Mouse (Mus musculus) hematopoietic multipotent progenitor cell, adult 10-12 weeks (in vitro differentiated cells): ENCODE measurements around the gene Slc25a12. TPM values are rescaled to one million over a fixed set of nuclear protein-coding genes. Genes with fewer than 3 reads are reported as not detected.

Source experiments
- polyA plus RNA-seq: library from polyadenylated mRNA; stranded (reverse); fragments of >175 nt; gene quantifications from 2 replicates; pipeline ENCODE4 v1.2.3, GENCODE M21; 2012; ENCODE audit warnings: low replicate concordance

Slc25a12 gene
- polyA plus RNA-seq = 6.0 and 11.9 TPM in 2 replicates

DNA sequence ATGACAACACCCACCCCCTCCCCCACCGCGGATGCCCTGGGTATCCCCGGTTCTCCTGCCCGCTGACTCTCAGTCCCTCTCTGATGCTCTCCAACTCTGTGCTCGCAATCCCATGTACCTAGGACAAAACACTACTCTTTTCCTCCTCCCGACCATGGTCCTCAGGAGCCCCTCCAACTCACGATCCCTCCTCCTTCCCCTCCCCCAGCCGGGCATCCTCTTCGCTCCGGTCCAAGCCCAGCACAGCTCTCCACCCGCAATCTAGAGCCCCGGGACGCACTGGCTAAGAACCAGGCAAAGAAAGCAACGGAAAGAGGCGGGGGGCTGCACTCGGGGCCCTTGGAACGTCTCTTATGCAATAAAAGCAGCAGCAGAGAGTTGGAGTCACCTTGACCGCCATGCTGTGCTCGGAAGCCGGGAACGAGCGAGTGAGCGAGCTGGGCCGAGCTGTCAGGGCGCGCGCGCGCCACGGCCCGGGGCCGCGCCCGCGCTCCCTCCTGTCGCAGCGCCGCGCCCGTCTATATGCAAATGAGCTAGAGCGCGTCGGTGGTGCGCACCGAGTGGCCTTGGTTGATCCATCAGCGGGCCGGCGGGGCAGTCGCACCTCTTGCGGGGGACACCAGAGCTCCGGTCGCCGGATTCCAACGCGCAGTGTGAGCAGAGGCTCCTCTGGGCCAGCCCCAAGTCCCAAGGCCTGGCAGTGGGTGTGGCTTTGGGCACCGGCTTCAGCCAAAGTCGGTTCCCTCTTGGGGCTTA lies at the start of gene Slc25a12:
Gene Slc25a12, minus strand, starts transcription at position 625 of the 756 bp plus-strand sequence.

DNA sequence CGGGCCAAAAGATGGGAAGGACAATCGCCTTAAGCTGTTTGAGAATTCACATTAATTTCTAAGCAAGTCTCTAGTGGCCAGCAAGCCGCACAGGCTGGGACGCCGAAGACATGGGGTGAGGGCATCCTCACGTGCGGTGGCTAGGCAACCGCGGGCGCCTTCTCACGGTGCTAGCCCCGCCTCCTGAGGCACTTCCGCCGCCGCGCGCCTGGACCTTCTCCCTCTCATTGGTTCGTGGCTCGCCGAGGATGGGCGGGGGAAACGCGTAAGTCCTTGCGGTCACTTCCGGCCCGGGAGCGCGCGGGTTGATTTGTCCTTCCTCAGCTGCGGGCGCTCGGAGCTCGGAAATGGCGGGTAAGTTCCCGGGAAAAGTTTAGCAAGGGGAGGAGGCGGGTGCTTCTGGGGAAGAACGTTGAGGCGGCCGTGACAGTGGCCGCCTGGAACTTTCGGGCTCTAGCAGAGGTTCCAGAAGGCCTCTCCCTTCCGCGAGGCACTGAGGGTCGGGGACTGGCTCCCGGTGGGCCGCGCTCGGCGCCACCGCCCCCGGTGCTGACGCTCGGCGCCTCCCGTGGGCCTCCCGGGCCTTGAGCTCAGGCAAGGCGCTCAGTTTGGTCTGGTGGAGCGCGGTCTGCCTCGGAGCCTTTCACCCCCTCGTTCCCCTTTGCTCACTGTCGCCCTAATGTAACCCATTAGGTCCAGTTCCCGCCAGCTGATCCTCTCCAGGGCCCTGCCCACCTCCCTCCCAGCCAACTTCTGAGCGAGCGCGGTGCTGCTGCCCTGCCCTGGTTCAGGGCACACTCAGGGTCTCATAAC lies 21.6 kb upstream of the Slc25a12 start, which contains the start of gene Hat1:
Gene Hat1, plus strand, starts transcription at position 8 of the 813 bp plus-strand sequence.

Other genes with a start within 250 kb of the Slc25a12 start
- gene Cybrd1, start 249.8 kb downstream of the Slc25a12 start, polyA plus RNA-seq = 0.04 and 0.11 TPM in 2 replicates
- gene Dync1i2, start 156.0 kb downstream of the Slc25a12 start, polyA plus RNA-seq = 2.0 and 9.6 TPM in 2 replicates
- 0.75 and 2.3 TPM in 2 replicates for gene Hat1, start 21.2 kb upstream of the Slc25a12 start, polyA plus RNA-seq
- 3.4 and 15.3 TPM in 2 replicates for gene Metap1d, start 85.5 kb upstream of the Slc25a12 start, polyA plus RNA-seq
- not detected in 2 replicates for gene Dlx1, start 160.4 kb upstream of the Slc25a12 start, polyA plus RNA-seq
- gene Dlx2, start 179.0 kb upstream of the Slc25a12 start, polyA plus RNA-seq = not detected in 2 replicates